Mouse (Mus musculus): ENCODE results near the gene Lrig3. TPM values are rescaled to one million over a fixed set of nuclear protein-coding genes. Genes with fewer than 3 reads are reported as not detected.

Gene Lrig3
- polyA plus RNA-seq, 1 experiment from 2014 or later = 37.0 TPM

GRCm38 (mm10) chr10:125969133-125969490 is 3.1 kb downstream of the Lrig3 start:
- H3K4me3 ChIP-seq (ENCODE audit: low read depth, low read length) = peak overlapping the region; percentile 95
- H3K4me2 ChIP-seq (replicated peaks; ENCODE audit: low read depth, low read length) = peak overlapping the region; percentile 63
- no peaks in the 10 kb centered on the region for H3K27me3 ChIP-seq (ENCODE audit: control insufficient read depth, insufficient read depth, low read length)
- peaks cover 11% of the 10 kb centered on the region for H3K4me1 ChIP-seq (ENCODE audit: control insufficient read depth, insufficient read depth, low read length)
- H3K9ac ChIP-seq (replicated peaks; ENCODE audit: low read depth, low read length) = peak overlapping the region; percentile 98
- no peaks in the 10 kb centered on the region for H3K9me3 ChIP-seq (ENCODE audit: control insufficient read depth, low read depth, low read length)
- H3K36me3 ChIP-seq (ENCODE audit: control insufficient read depth, insufficient read depth, low read length) = peaks cover 6% of the 10 kb centered on the region
- peak overlapping the region; percentile 97 for H3K27ac ChIP-seq (ENCODE audit: low read length)
- ATAC-seq (ENCODE audit: insufficient number of reproducible peaks, insufficient read depth, low FRiP score, low read depth) = no peak
- WGBS = 9% methylated on average over 10 of the region's 10 CpGs

- ATAC-seq (ENCODE audit: insufficient number of reproducible peaks, insufficient read depth, low FRiP score, low read depth) = no peak
- 49% methylated on average over 2 of the region's 2 CpGs for WGBS
- H3K27ac ChIP-seq (ENCODE audit: low read length) = peak overlapping the region; percentile 97
- H3K9ac ChIP-seq (replicated peaks; ENCODE audit: low read depth, low read length) = peak overlapping the region; percentile 98
- H3K9me3 ChIP-seq (ENCODE audit: control insufficient read depth, low read depth, low read length) = no peaks in the 10 kb centered on the region
- peak overlapping the region; percentile 95 for H3K4me3 ChIP-seq (ENCODE audit: low read depth, low read length)
- H3K4me2 ChIP-seq (replicated peaks; ENCODE audit: low read depth, low read length) = peak overlapping the region; percentile 63
- no peaks in the 10 kb centered on the region for H3K27me3 ChIP-seq (ENCODE audit: control insufficient read depth, insufficient read depth, low read length)
- H3K36me3 ChIP-seq (ENCODE audit: control insufficient read depth, insufficient read depth, low read length) = peaks cover 6% of the 10 kb centered on the region
- H3K4me1 ChIP-seq (ENCODE audit: control insufficient read depth, insufficient read depth, low read length) = peaks cover 11% of the 10 kb centered on the region
Measured at GRCm38 (mm10) chr10:125970031-125970430, 4.1 kb downstream of the Lrig3 start.

- Histone ChIP-seq H3K9ac (replicated peaks; ENCODE audit: low read depth, low read length) (peak overlapping the region; percentile 98; the same call in 1 of the 2 replicates), H3K27me3 (ENCODE audit: control insufficient read depth, insufficient read depth, low read length) (no peaks in the 10 kb centered on the region), H3K4me1 (ENCODE audit: control insufficient read depth, insufficient read depth, low read length) (peaks cover 11% of the 10 kb centered on the region), H3K4me3 (ENCODE audit: low read depth, low read length) (peak overlapping the region; percentile 95), H3K27ac (ENCODE audit: low read length) (peak overlapping the region; percentile 97), H3K36me3 (ENCODE audit: control insufficient read depth, insufficient read depth, low read length) (peaks cover 8% of the 10 kb centered on the region), H3K4me2 (replicated peaks; ENCODE audit: low read depth, low read length) (peak overlapping the region; percentile 63), H3K9me3 (ENCODE audit: control insufficient read depth, low read depth, low read length) (no peaks in the 10 kb centered on the region)
- ATAC-seq (ENCODE audit: insufficient number of reproducible peaks, insufficient read depth, low FRiP score, low read depth) = peak; percentile 60; the same call in 1 of the 2 replicates
- 20% methylated on average over 4 of the region's 4 CpGs for WGBS
Measured at GRCm38 (mm10) chr10:125970500-125970899, 4.5 kb downstream of the Lrig3 start.

- H3K9me3 ChIP-seq (ENCODE audit: control insufficient read depth, low read depth, low read length) = no peaks in the 10 kb centered on the region
- no peak overlapping the region for H3K4me2 ChIP-seq (replicated peaks; ENCODE audit: low read depth, low read length)
- H3K36me3 ChIP-seq (ENCODE audit: control insufficient read depth, insufficient read depth, low read length) = peaks cover 14% of the 10 kb centered on the region
- WGBS = 53% methylated on average over 7 of the region's 7 CpGs
- H3K4me3 ChIP-seq (ENCODE audit: low read depth, low read length) = no peak overlapping the region
- no peak for ATAC-seq (ENCODE audit: insufficient number of reproducible peaks, insufficient read depth, low FRiP score, low read depth)
- no peak overlapping the region; the same call in 1 of the 2 replicates for H3K27ac ChIP-seq (ENCODE audit: low read length)
- H3K4me1 ChIP-seq (ENCODE audit: control insufficient read depth, insufficient read depth, low read length) = peaks cover 14% of the 10 kb centered on the region
- no peak overlapping the region for H3K9ac ChIP-seq (replicated peaks; ENCODE audit: low read depth, low read length)
- no peaks in the 10 kb centered on the region for H3K27me3 ChIP-seq (ENCODE audit: control insufficient read depth, insufficient read depth, low read length)
Measured at GRCm38 (mm10) chr10:125973726-125974125, 7.8 kb downstream of the Lrig3 start.

- ATAC-seq (ENCODE audit: insufficient number of reproducible peaks, insufficient read depth, low FRiP score, low read depth) = no peak
- Histone ChIP-seq H3K4me1 (ENCODE audit: control insufficient read depth, insufficient read depth, low read length) (peaks cover 8% of the 10 kb centered on the region; the same call in 1 of the 2 replicates), H3K9ac (replicated peaks; ENCODE audit: low read depth, low read length) (no peak overlapping the region), H3K4me2 (replicated peaks; ENCODE audit: low read depth, low read length) (no peak overlapping the region), H3K27me3 (ENCODE audit: control insufficient read depth, insufficient read depth, low read length) (no peaks in the 10 kb centered on the region), H3K9me3 (ENCODE audit: control insufficient read depth, low read depth, low read length) (no peaks in the 10 kb centered on the region), H3K36me3 (ENCODE audit: control insufficient read depth, insufficient read depth, low read length) (peaks cover 9% of the 10 kb centered on the region; the same call in 1 of the 2 replicates), H3K4me3 (ENCODE audit: low read depth, low read length) (no peak overlapping the region), H3K27ac (ENCODE audit: low read length) (no peak overlapping the region; the same call in 1 of the 2 replicates)
- 85% methylated on average over 5 of the region's 5 CpGs for WGBS
Measured at GRCm38 (mm10) chr10:125981938-125982337, 16.0 kb downstream of the Lrig3 start.

DNA sequence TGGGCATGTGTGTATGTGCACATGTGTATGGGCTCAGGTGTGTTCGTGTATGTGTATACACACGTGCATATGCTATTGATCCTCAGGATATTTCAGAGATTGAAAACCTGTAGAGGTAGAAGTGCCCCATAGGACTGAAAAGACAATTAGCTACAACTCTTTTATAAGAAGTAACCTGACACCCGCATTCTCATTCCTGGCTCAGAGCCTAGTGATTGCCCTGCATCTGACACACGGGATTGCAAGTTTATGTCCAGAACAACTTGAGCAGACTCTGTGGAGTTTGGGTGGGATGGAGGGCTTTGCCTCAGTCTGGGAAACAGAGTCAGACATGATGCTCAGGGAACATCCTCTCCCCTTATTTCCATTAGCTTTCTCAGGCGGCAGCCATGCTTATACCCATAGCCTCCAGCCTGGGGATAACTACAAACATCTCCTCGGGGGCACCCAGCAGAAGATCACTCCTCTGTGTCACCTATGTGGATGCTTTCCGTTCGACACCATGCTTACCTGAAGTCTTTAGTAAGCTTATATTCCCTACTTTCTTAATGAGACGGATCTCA is 18.6 kb downstream of the Lrig3 start:
- no peak overlapping the region for H3K27ac ChIP-seq (ENCODE audit: low read length)
- H3K4me2 ChIP-seq (replicated peaks; ENCODE audit: low read depth, low read length) = no peak overlapping the region
- H3K36me3 ChIP-seq (ENCODE audit: control insufficient read depth, insufficient read depth, low read length) = peaks cover 25% of the 10 kb centered on the region
- WGBS = 73% methylated on average over 9 of the region's 9 CpGs
- no peaks in the 10 kb centered on the region for H3K9me3 ChIP-seq (ENCODE audit: control insufficient read depth, low read depth, low read length)
- no peak overlapping the region for H3K4me3 ChIP-seq (ENCODE audit: low read depth, low read length)
- H3K4me1 ChIP-seq (ENCODE audit: control insufficient read depth, insufficient read depth, low read length) = peaks cover 5% of the 10 kb centered on the region; the same call in 1 of the 2 replicates
- H3K9ac ChIP-seq (replicated peaks; ENCODE audit: low read depth, low read length) = no peak overlapping the region
- peak; percentile 29; the same call in 1 of the 2 replicates for ATAC-seq (ENCODE audit: insufficient number of reproducible peaks, insufficient read depth, low FRiP score, low read depth)
- no peaks in the 10 kb centered on the region for H3K27me3 ChIP-seq (ENCODE audit: control insufficient read depth, insufficient read depth, low read length)

- no peak overlapping the region for H3K4me2 ChIP-seq (replicated peaks; ENCODE audit: low read depth, low read length)
- ATAC-seq (ENCODE audit: insufficient number of reproducible peaks, insufficient read depth, low FRiP score, low read depth) = no peak
- H3K27me3 ChIP-seq (ENCODE audit: control insufficient read depth, insufficient read depth, low read length) = no peaks in the 10 kb centered on the region
- H3K27ac ChIP-seq (ENCODE audit: low read length) = no peak overlapping the region
- H3K9me3 ChIP-seq (ENCODE audit: control insufficient read depth, low read depth, low read length) = no peaks in the 10 kb centered on the region
- no peak overlapping the region for H3K9ac ChIP-seq (replicated peaks; ENCODE audit: low read depth, low read length)
- no peak overlapping the region for H3K4me3 ChIP-seq (ENCODE audit: low read depth, low read length)
- peaks cover 25% of the 10 kb centered on the region for H3K36me3 ChIP-seq (ENCODE audit: control insufficient read depth, insufficient read depth, low read length)
- 83% methylated on average over 1 of the region's 1 CpGs for WGBS
- peaks cover 5% of the 10 kb centered on the region; the same call in 1 of the 2 replicates for H3K4me1 ChIP-seq (ENCODE audit: control insufficient read depth, insufficient read depth, low read length)
Measured at GRCm38 (mm10) chr10:125985795-125986194, 19.8 kb downstream of the Lrig3 start.

GRCm38 (mm10) chr10:125986443-125986842 is 20.5 kb downstream of the Lrig3 start:
- 80% methylated on average over 9 of the region's 9 CpGs for WGBS
- Histone ChIP-seq H3K9me3 (ENCODE audit: control insufficient read depth, low read depth, low read length) (no peaks in the 10 kb centered on the region), H3K4me3 (ENCODE audit: low read depth, low read length) (no peak overlapping the region), H3K4me2 (replicated peaks; ENCODE audit: low read depth, low read length) (no peak overlapping the region), H3K4me1 (ENCODE audit: control insufficient read depth, insufficient read depth, low read length) (peaks cover 7% of the 10 kb centered on the region; the same call in 1 of the 2 replicates), H3K27me3 (ENCODE audit: control insufficient read depth, insufficient read depth, low read length) (no peaks in the 10 kb centered on the region), H3K9ac (replicated peaks; ENCODE audit: low read depth, low read length) (no peak overlapping the region), H3K36me3 (ENCODE audit: control insufficient read depth, insufficient read depth, low read length) (peaks cover 20% of the 10 kb centered on the region), H3K27ac (ENCODE audit: low read length) (no peak overlapping the region)
- no peak for ATAC-seq (ENCODE audit: insufficient number of reproducible peaks, insufficient read depth, low FRiP score, low read depth)

DNA sequence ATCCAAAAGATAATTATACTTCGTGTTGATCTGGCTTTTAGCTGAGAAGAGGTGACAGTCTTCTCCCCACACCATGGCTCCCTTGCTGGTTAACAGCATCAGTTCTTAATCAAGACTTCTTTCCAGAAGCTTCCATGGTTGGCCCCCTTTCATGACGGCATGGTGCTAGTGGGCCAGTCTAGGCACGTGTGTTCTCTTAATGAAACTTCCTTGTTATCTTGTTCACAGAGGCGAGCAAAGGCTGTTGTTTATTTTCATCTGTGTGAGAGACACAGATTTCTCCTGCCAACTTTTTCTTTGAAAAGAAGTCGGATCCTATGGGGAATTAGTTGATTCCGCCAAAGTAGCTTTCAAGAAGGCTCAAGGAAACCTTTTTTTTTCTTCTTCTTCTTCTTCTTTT is 21.3 kb downstream of the Lrig3 start:
- Histone ChIP-seq H3K4me2 (replicated peaks; ENCODE audit: low read depth, low read length) (no peak overlapping the region), H3K27me3 (ENCODE audit: control insufficient read depth, insufficient read depth, low read length) (no peaks in the 10 kb centered on the region), H3K4me1 (ENCODE audit: control insufficient read depth, insufficient read depth, low read length) (peaks cover 8% of the 10 kb centered on the region; the same call in 1 of the 2 replicates), H3K27ac (ENCODE audit: low read length) (no peak overlapping the region), H3K9ac (replicated peaks; ENCODE audit: low read depth, low read length) (no peak overlapping the region), H3K4me3 (ENCODE audit: low read depth, low read length) (no peak overlapping the region), H3K36me3 (ENCODE audit: control insufficient read depth, insufficient read depth, low read length) (peaks cover 16% of the 10 kb centered on the region), H3K9me3 (ENCODE audit: control insufficient read depth, low read depth, low read length) (no peaks in the 10 kb centered on the region)
- no peak for ATAC-seq (ENCODE audit: insufficient number of reproducible peaks, insufficient read depth, low FRiP score, low read depth)
- 59% methylated on average over 6 of the region's 6 CpGs for WGBS

All from stomach, embryonic 14.5 days (tissue).